Mouse (Mus musculus) adrenal gland, postnatal 36 days (tissue): ENCODE data around the gene Serpine2. TPM values are rescaled to one million over a fixed set of nuclear protein-coding genes. Genes with fewer than 3 reads are reported as not detected.

Experiments used
- DNase-seq, 2 experiments: peaks; one replicate each; pipeline ENCODE4 v3.0.0; 2021; ENCODE audit warnings: mixed read lengths in 1 of 2
- total RNA-seq, 2 experiments: library from RNA; stranded (reverse); gene quantifications; 2 replicates each; pipeline ENCODE4 v1.2.3; 2021

The Serpine2 gene
- total RNA-seq, 2 experiments from 2014 or later = 9.2 to 16.0 TPM

DNA sequence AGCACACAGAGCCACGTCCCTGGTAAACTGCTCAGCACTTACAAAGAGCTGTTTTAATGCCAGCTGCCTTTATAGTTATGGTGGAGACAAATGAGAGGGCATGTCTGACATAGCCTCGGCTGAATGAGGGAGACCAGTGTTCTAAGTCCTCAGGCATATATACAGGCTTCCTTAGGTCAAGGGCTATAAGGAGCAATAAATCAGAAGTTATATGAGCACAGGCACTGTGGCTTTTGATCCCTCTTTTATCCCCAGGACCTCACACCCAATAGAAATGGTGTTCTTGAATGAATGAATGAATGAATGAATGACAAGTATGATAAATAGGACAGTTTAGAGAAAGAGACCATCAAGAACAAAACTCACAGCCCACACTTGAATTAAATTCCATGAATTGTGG, 102.0 kb downstream of the Serpine2 start:
- DNase-seq = no peak

DNA sequence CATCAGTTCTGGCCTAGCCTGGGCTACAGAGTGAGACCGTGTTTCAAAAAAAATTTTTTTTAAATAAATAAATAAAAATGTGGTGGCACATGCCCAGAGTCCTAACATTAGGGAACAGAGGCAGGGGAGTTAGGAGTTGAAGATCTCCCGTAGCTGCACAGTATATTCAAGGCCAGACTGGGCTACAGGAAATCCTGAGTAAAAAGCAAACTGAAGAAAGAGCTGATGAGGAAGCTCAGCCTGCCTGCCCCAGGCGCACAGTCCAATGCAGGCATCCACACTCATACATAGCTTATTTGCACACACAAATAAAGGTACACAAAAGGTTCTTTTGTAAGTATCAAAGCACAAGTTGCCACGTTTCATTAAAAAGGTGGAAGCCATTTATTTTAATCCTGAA, 103.4 kb downstream of the Serpine2 start:
- no peak for DNase-seq

DNA sequence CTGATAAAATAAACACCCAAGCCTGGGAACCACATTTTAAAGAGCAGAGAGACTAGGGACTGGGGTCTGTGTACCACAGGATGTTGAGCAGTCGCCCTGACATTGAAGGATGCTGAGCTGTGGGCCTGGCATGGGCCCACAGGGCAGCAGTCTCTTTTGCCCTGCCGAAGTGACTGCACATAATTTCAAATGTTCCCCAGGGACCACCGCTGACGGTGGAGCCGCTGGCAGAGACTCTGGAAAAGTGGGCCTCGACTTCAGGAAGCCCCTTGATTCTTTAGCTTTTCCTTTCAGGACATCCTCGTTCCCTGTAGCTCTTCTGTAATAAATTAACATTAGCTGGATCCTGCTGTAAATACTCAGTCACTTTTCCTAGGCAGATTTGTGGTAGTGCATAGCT, 103.8 kb downstream of the Serpine2 start:
- peak; percentile 44 to 51 for DNase-seq

DNA sequence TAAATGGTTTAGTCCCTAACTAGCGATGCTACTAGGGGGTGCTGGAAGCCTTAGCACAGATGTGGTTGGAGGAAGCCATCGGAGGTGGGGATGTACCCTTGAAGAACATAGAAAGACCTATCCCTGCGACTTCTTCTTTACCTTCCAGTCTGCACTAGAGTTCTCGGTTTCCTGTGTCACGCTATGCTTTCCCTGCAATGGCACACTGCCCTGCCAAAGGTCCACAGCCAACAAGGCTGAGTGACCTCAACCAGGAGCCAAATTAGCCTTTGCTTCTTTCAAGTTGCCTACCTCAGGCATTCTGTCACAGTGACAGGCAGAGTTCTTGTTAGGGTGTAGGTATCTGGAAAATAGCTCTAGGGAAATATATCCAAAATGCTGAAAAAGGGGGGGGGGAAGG, 104.6 kb downstream of the Serpine2 start:
- DNase-seq = no peak

DNA sequence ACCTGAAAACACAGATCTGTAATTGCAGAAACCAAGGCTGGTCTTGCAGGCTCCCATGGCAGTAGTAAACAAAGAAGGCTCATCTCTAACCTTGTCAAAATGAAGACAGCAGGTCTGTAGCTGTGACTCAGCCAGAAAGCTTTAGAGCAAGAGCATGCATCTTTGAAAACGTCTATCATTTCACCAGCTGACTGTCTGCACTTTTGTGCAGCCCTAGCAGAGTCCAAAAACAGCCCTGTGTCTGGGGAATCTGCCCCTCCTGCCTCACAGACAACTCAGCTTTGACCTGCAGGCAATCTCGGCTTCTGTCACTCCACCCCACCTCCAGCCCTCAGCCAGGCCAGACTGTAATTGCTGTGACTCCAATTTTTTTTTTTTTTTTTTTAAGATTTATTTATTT, 105.6 kb downstream of the Serpine2 start:
- DNase-seq = peak in 1 of 2 experiments; percentile 39

DNA sequence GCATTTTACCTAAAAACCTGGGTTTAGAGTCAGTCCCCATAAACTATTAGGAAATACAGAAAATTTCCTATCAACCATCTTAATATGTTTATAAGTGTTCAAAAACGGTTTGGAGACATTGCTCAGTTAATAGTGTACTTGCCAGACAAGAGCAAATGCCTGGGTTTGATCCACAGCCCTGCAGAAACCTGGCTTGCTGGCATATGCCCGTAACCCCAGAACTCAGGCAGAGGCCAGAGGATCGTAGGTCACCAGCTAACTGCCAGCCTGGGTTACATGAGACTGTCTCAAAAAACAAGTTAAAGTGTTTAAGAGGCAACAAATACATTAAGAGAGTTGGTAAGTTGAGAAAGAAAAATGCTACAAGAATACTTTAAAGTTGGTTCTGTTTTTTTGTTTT, 106.0 kb downstream of the Serpine2 start:
- no peak for DNase-seq

DNA sequence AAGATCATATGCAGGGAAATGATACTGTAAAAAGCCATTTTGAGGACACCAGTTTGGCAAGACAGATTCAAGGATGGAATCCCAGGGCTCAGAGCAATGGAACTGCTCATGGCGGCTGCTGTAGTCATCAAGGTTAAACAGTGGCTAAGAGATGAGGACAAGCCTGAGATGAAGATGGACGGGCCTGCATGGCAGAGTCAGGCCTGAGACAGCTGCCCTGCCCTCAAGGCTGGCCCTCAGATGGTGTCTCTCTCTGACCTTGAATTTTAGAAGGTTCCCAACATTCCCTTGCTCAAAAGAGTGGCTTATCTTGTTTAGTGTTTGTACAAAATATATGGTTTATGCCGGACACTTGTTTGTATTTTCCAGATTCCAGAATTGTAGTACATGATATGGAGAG, 107.5 kb downstream of the Serpine2 start:
- peak in 1 of 2 experiments; percentile 26 for DNase-seq

DNA sequence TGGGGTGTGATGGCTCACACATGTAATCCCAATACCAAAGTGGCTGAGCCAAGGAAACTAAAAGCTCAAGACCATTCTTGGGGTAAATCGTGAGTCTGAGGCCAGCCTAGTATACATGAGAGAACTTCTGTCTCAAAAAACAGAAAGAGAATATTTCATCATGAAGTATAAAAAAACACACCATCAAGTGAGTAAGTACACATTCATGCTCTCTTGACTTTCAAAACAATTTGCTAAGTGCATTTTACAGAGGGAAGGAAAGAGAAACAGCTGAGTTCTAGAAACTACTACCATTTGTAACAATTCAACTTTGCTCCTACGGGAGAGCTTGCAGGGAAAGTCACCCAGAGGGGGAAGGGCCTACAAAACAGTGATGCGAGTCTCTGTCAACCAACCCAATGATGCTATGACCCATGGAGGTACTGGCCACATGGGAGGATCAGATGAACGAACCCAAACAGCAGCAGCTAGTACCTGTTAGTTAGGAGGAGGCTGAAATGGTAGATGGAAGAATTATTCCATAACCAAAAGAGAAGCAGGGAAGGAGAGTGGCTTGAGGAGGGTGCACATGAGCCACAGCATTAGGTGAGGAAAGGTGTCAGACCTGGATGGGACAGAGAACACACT, 108.2 kb downstream of the Serpine2 start:
- no peak for DNase-seq

DNA sequence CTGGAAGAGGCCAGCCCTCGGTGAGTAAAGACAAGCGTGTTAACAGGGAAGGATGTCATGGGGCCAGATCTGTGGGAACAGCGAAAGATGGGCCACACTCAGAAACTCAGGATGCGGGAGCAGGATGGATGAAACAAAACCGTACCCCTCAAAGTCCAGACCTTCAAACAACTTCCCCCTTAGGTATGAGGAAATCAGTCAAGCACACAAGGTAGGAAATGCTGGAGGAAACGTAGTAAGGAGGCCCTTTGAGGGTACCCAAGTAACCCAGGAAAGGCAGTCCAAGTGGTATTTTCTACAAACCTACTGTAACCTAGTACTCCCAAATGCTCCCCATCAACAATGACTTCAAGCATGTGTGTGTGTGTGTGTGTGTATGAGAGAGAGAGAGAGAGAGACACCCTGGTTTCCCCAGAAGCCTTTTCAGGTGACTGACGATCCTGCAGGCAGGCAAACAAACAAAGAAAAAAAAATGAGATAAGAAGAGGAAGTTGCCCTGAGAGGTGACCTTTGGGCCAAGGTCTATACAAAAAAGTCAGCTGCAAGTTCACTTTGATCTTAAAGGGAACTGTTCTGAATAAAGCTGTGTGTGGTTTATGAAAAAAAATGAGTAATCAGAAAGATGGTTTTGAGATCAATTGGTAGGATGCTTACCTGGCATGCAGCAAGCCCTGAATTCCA, 108.8 kb downstream of the Serpine2 start:
- no peak for DNase-seq

DNA sequence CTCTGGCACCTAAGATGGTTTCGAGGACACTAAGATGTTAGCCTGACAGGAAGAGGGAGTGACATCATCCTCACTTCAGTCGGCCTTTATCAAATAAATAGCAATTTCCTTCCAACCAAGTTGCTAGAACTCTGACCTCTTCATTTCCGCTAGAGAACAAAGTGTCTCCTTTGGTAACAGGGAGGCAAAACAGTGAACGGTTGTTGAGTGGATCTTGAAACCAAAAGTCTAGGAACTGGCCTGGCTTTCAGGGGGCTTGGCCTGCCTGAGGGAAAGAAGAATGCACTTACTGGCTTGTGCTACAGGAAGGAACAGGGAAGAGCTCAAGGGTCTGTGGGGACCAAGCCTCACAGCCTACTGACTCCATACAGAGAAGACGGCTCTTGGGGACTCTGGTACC, 109.8 kb downstream of the Serpine2 start:
- no peak for DNase-seq

DNA sequence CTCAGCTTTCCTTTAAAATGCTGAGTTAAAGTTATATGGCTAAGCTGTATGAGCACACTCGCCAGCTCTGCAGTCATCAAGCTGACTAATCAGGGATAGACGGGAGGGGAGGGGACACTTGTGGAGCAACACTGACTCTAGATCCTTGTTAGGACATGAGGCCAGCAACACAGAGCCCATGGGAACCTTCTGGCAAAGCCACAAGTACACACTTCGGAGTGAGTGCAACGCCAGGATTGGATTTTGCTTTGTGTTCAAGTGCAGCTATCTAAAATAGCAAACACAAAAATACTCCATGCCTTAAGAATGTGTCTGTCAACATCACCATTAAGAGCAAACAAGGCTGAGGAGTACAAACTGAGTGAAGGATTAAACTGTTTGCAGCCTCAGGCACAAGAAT, 114.9 kb downstream of the Serpine2 start:
- peak; percentile 52 to 57 for DNase-seq

Other genes with a start within 250 kb of the Serpine2 start
- gene Ap1s3, start 189.2 kb downstream of the Serpine2 start, total RNA-seq = 1 to 10 TPM in 1 of 2 experiments, under 1 TPM in 1; 0.26 to 1.1 TPM
- gene Mrpl44, start 85.2 kb downstream of the Serpine2 start, total RNA-seq = 10 to 100 TPM; 50.2 to 60.1 TPM
- gene Wdfy1, start 85.0 kb downstream of the Serpine2 start, total RNA-seq = 10 to 100 TPM; 44.9 to 49.9 TPM